Mouse (Mus musculus): ENCODE measurements around the gene Vmn1r235.

Vmn1r235 gene

GRCm38 (mm10) chr17:21256111-21256510 is at the start of gene Vmn1r235:
Vmn1r235 (plus strand) TSS chr17:21256411.

GRCm38 (mm10) chr17:21211081-21211480 is 45.1 kb upstream of the Vmn1r235 start:
- WGBS: 97% methylated on average over 1 of the region's 1 CpGs

DNA sequence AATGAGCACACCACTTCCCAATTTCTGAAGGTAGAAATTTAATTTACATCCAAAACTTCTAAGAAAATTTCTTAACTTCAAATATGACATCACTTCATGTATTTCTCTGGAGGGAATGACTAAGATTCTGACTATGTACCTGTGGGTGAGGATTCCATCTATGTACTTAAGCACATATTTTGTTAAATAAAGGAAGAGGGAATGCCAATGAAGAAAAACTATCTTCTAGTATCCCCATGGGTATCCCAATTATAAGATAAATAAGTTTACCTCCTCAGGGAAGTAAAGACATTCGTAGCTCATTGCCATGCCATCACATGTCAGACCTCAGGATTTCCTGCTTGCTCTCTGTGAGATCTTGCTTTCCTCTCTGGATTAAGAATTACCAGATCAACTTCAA is 30.4 kb upstream of the Vmn1r235 start, which contains the start of gene Vmn1r234:
Gene Vmn1r234, plus strand, starts transcription at position 301 of the 400 bp plus-strand sequence.
- 69% methylated on average over 1 of the region's 1 CpGs for WGBS

DNA sequence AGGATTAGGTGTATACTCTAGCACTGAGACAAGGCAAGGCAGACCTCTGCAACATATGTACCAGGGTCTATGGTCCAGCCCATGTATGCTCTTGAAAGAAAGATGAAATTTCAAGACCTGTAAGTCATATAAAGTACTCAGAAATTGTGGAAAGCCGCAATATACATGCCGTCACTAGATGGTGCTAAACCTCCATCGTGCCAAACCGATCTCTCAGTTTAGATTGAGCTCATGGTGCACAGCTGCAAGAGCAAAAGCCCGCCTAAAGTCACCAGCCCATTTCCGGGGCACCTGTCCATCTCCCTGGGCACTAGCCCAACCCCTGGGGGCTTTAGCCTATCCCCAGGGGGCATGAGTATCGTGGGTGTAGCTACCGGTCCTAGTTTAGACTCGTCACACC is 24.6 kb upstream of the Vmn1r235 start:
- 27% methylated on average over 9 of the region's 9 CpGs for WGBS

DNA sequence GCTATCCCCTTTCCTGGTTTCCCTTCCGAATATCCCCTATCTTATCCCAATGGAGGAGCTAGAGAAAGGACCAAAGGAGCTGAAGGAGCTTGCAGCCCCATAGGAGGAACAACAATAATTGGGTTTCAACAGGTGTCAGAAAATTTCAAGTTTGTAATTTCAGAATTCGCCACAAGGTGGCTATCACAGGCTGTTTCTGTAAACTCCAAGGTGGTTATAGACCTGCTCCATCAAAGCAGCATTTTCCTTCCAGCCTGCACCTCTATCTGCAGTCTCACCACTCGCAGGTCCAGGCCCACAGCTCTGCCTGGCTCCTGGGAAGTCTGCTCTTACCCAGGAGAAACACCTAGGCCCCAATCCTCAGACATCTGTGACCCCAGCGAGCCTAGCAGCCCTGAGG is 15.9 kb downstream of the Vmn1r235 start:
- 10% methylated on average over 4 of the region's 4 CpGs for WGBS

DNA sequence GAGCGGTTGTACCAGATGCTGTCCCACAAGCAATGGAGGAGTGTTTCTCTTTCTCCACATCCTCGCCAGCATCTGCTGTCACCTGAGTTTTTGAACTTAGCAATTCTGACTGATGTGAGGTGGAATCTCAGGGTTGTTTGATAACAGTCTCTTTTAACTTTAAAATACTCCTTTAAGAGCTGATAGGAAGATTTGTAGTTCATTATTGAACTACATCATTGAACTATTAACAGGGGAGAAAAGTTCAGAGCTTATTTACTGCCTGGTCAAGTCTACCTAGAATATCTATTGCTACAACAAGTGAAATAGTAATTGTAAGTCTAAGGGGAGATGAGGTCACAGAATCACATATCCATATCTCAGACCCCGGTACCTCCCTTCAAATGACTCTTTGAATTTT is 26.4 kb downstream of the Vmn1r235 start, which contains the start of gene Vmn1r236:
Gene Vmn1r236, plus strand, starts transcription at position 301 of the 400 bp plus-strand sequence.
- WGBS: 85% methylated on average over 3 of the region's 3 CpGs

GRCm38 (mm10) chr17:21311565-21311964 is 55.4 kb downstream of the Vmn1r235 start, which contains the start of gene Vmn1r237:
Vmn1r237 (plus strand) TSS chr17:21311865.

All from cerebral cortex, adult 2 months (tissue).